Mouse (Mus musculus) hindbrain, embryonic 10.5 days (tissue): ENCODE results near the gene Isca1. TPM values are rescaled to one million over a fixed set of nuclear protein-coding genes. Genes with fewer than 3 reads are reported as not detected.
"Not testable (repeated sequence)": the region's sequence is repeated elsewhere in the genome, so short reads cannot be mapped to it uniquely, and the experiment has no call there.

Experiments used
- DNase-seq: peaks from one replicate; pipeline ENCODE4 v3.0.0-alpha.2; 2017; ENCODE audit warnings: low spot score
- H3K27ac ChIP-seq: fragments of 300-500 bp; sonication (generic); 2 replicates; pipeline ENCODE4 v1.5.1; 2016; ENCODE audit warnings: mild to moderate bottlenecking, moderate library complexity
- H3K27me3 ChIP-seq: fragments of 300-500 bp; sonication (generic); 2 replicates; pipeline ENCODE4 v1.6.1; 2016; ENCODE audit warnings: mild to moderate bottlenecking; ENCODE audit not compliant: poor library complexity, insufficient read depth, severe bottlenecking
- H3K36me3 ChIP-seq: fragments of 300-500 bp; sonication (generic); 2 replicates; pipeline ENCODE4 v1.6.1; 2016; ENCODE audit warnings: mild to moderate bottlenecking, moderate library complexity
- H3K4me1 ChIP-seq: fragments of 300-500 bp; sonication (generic); replicated peaks from 2 replicates; pipeline ENCODE4 v1.6.1; 2016; ENCODE audit warnings: mild to moderate bottlenecking
- H3K4me3 ChIP-seq: fragments of 300-500 bp; sonication (generic); 2 replicates; pipeline ENCODE4 v1.5.1; 2016; ENCODE audit warnings: mild to moderate bottlenecking, moderate library complexity
- H3K9me3 ChIP-seq: fragments of 300-500 bp; sonication (generic); 2 replicates; pipeline ENCODE4 v1.6.1; 2016; ENCODE audit warnings: mild to moderate bottlenecking, moderate library complexity
- WGBS: fragments of 180-500 bp; shearing (Covaris S2); methylation state at CpG from one replicate; pipeline ENCODE4 v1.1.7; 2016; 5-methylcytosine and 5-hydroxymethylcytosine counted together
- polyA plus RNA-seq: library from polyadenylated mRNA; unstranded; fragments of >200 nt; fragmentation: Nextera tagmentation; extraction: Ambion mirVana; gene quantifications from 2 replicates; pipeline ENCODE4 v1.2.1, GENCODE M21; 2016

Gene Isca1
- polyA plus RNA-seq, 1 experiment from 2014 or later, result 116 TPM

GRCm38 (mm10) chr13:59711984-59712383 is 57.6 kb downstream of the Isca1 start, which contains the start of gene Spata31d1b:
Spata31d1b (plus strand) TSS chr13:59712284.
- H3K4me1 ChIP-seq, result peaks cover 23% of the 10 kb centered on the region
- not testable (repeated sequence) for H3K27ac ChIP-seq, DNase-seq, H3K36me3 ChIP-seq, H3K9me3 ChIP-seq, H3K4me3 ChIP-seq
- peaks cover 12% of the 10 kb centered on the region for H3K27me3 ChIP-seq
- 73% methylated on average over 3 of the region's 3 CpGs for WGBS

GRCm38 (mm10) chr13:59710230-59710629 is 59.4 kb downstream of the Isca1 start, which contains the start of gene Spata31d1a:
Spata31d1a (minus strand) TSS chr13:59710330.
- no peaks in the 10 kb centered on the region for H3K9me3 ChIP-seq
- no peak within 1 kb of the TSS for H3K27ac ChIP-seq
- DNase-seq, result no peak
- peaks cover 23% of the 10 kb centered on the region for H3K4me1 ChIP-seq
- H3K27me3 ChIP-seq, result peaks cover 12% of the 10 kb centered on the region
- 94% methylated on average over 15 of the region's 15 CpGs for WGBS
- no peaks in the 10 kb centered on the region for H3K36me3 ChIP-seq
- H3K4me3 ChIP-seq, result no peak within 1 kb of the TSS

Other genes starting within 250 kb of the Isca1 start
- 11.3 and 12.3 TPM in 2 replicates for gene Agtpbp1, start 184.6 kb downstream of the Isca1 start, polyA plus RNA-seq
- 104 and 105 TPM in 2 replicates for gene Naa35, start 184.6 kb downstream of the Isca1 start, polyA plus RNA-seq
- 144 and 181 TPM in 2 replicates for gene Golm1, start 94.0 kb downstream of the Isca1 start, polyA plus RNA-seq
- gene 4921517D22Rik, start 75.7 kb downstream of the Isca1 start, polyA plus RNA-seq, result not detected in 2 replicates
- gene Spata31d1a, start 59.5 kb downstream of the Isca1 start, polyA plus RNA-seq, result 0.05 TPM in 1 of 2 replicates, not detected in the other
- 0.04 TPM in 1 of 2 replicates, not detected in the other for gene Spata31d1b, start 57.5 kb downstream of the Isca1 start, polyA plus RNA-seq
- not detected in 2 replicates for gene Spata31d1d, start 38.1 kb downstream of the Isca1 start, polyA plus RNA-seq
- 0.18 TPM in 1 of 2 replicates, not detected in the other for gene 1700014D04Rik, start 23.1 kb downstream of the Isca1 start, polyA plus RNA-seq
- not detected in 2 replicates for gene Gm49354, start 12.4 kb upstream of the Isca1 start, polyA plus RNA-seq
- 35.4 and 40.2 TPM in 2 replicates for gene Tut7, start 53.3 kb upstream of the Isca1 start, polyA plus RNA-seq